Mouse (Mus musculus) intestine, embryonic 15.5 days (tissue): ENCODE measurements around the gene Mrpl38. TPM values are rescaled to one million over a fixed set of nuclear protein-coding genes. Genes with fewer than 3 reads are reported as not detected.
"Not testable (repeated sequence)": the region's sequence is repeated elsewhere in the genome, so short reads cannot be mapped to it uniquely, and the experiment has no call there.

ENCODE experiments used
- ATAC-seq: fragments of 200-750 bp; cut with Nextera tagmentation; 2 replicates; pipeline ENCODE4 v1.8.0; 2017; ENCODE audit warnings: moderate TSS enrichment, moderate library complexity
- H3K27ac ChIP-seq: fragments of 300-500 bp; sonication (generic); 2 replicates; pipeline ENCODE4 v1.5.1; 2015; ENCODE audit warnings: mild to moderate bottlenecking, inconsistent platforms
- H3K27me3 ChIP-seq: fragments of 300-500 bp; sonication (generic); replicated peaks from 2 replicates; pipeline ENCODE4 v1.6.1; 2015; ENCODE audit warnings: inconsistent platforms
- H3K36me3 ChIP-seq: fragments of 300-500 bp; sonication (generic); 2 replicates; pipeline ENCODE4 v1.6.1; 2015; ENCODE audit warnings: inconsistent platforms
- H3K4me1 ChIP-seq: fragments of 300-500 bp; sonication (generic); replicated peaks from 2 replicates; pipeline ENCODE4 v1.6.1; 2015; ENCODE audit warnings: inconsistent platforms
- H3K4me2 ChIP-seq: fragments of 300-500 bp; sonication (generic); replicated peaks from 2 replicates; pipeline ENCODE4 v1.6.1; 2015; ENCODE audit warnings: mild to moderate bottlenecking, inconsistent platforms
- H3K4me3 ChIP-seq: fragments of 300-500 bp; sonication (generic); replicated peaks from 2 replicates; pipeline ENCODE4 v1.5.1; 2015; ENCODE audit warnings: inconsistent platforms
- H3K9ac ChIP-seq: fragments of 300-500 bp; sonication (generic); 2 replicates; pipeline ENCODE4 v1.6.1; 2015; ENCODE audit warnings: inconsistent platforms
- H3K9me3 ChIP-seq: fragments of 300-500 bp; sonication (generic); 2 replicates; pipeline ENCODE4 v1.6.1; 2016; ENCODE audit warnings: inconsistent platforms
- WGBS: fragments of 180-500 bp; shearing (Covaris S2); methylation state at CpG from one replicate; pipeline ENCODE4 v1.1.7; 2015; 5-methylcytosine and 5-hydroxymethylcytosine counted together
- polyA plus RNA-seq: library from polyadenylated mRNA; unstranded; fragments of >200 nt; fragmentation: Nextera tagmentation; extraction: Ambion mirVana; gene quantifications from 2 replicates; pipeline ENCODE4 v1.2.1, GENCODE M21; 2015

The Mrpl38 gene
- polyA plus RNA-seq, 1 experiment from 2014 or later = 109 TPM

- H3K27me3 ChIP-seq = no peaks in the 10 kb centered on the region
- WGBS = 64% methylated on average over 3 of the region's 3 CpGs
- H3K9me3 ChIP-seq = no peaks in the 10 kb centered on the region
These were observed 43.1 kb downstream of the Mrpl38 start for GRCm38 (mm10) chr11:116095573-116095972.

GRCm38 (mm10) chr11:116093771-116094565 lies 44.7 kb downstream of the Mrpl38 start:
- Histone ChIP-seq H3K4me2 (no peak overlapping the region), H3K36me3 (no peaks in the 10 kb centered on the region), H3K9ac (no peak overlapping the region), H3K4me3 (no peak overlapping the region), H3K9me3 (no peaks in the 10 kb centered on the region), H3K4me1 (peaks cover 9% of the 10 kb centered on the region), H3K27me3 (no peaks in the 10 kb centered on the region), H3K27ac (no peak overlapping the region)
- no peak for ATAC-seq
- WGBS = 43% methylated on average over 16 of the region's 16 CpGs

More at GRCm38 (mm10) chr11:116095573-116095972, 43.1 kb downstream of the Mrpl38 start:
- peaks cover 24% of the 10 kb centered on the region for H3K4me1 ChIP-seq
- H3K27ac ChIP-seq = no peak overlapping the region
- no peak overlapping the region for H3K4me3 ChIP-seq
- H3K36me3 ChIP-seq = no peaks in the 10 kb centered on the region
- no peak overlapping the region for H3K4me2 ChIP-seq
- ATAC-seq = no peak
- no peak overlapping the region for H3K9ac ChIP-seq

- ATAC-seq, H3K27ac ChIP-seq, H3K4me3 ChIP-seq, H3K4me1 ChIP-seq, H3K4me2 ChIP-seq, H3K27me3 ChIP-seq, H3K36me3 ChIP-seq, H3K9ac ChIP-seq, H3K9me3 ChIP-seq: not testable (repeated sequence)
- WGBS = 94% methylated on average over 6 of the region's 6 CpGs
These were observed 45.7 kb downstream of the Mrpl38 start for GRCm38 (mm10) chr11:116092959-116093358.

- WGBS = 93% methylated on average over 6 of the region's 6 CpGs
- Histone ChIP-seq H3K4me2 (no peak overlapping the region), H3K36me3 (no peaks in the 10 kb centered on the region), H3K27me3 (no peaks in the 10 kb centered on the region), H3K9ac (no peak overlapping the region), H3K9me3 (no peaks in the 10 kb centered on the region), H3K4me1 (peaks cover 6% of the 10 kb centered on the region; the same call in 1 of the 2 replicates), H3K27ac (no peak overlapping the region), H3K4me3 (no peak overlapping the region)
- ATAC-seq = no peak
These were observed 47.1 kb downstream of the Mrpl38 start for GRCm38 (mm10) chr11:116091591-116091990.

GRCm38 (mm10) chr11:116089545-116089944 lies 49.1 kb downstream of the Mrpl38 start:
- H3K36me3 ChIP-seq = no peaks in the 10 kb centered on the region
- ATAC-seq = no peak
- 92% methylated on average over 6 of the region's 6 CpGs for WGBS

GRCm38 (mm10) chr11:116088741-116089394 lies 49.8 kb downstream of the Mrpl38 start:
- 75% methylated on average over 11 of the region's 11 CpGs for WGBS
- H3K4me1 ChIP-seq = peaks cover 18% of the 10 kb centered on the region
- H3K9ac ChIP-seq = no peak overlapping the region

More at GRCm38 (mm10) chr11:116089545-116089944, 49.1 kb downstream of the Mrpl38 start:
- Histone ChIP-seq H3K4me3 (no peak overlapping the region), H3K4me1 (peaks cover 14% of the 10 kb centered on the region), H3K4me2 (no peak overlapping the region), H3K27ac (no peak overlapping the region), H3K27me3 (no peaks in the 10 kb centered on the region), H3K9ac (no peak overlapping the region), H3K9me3 (no peaks in the 10 kb centered on the region)

GRCm38 (mm10) chr11:116088188-116088587 lies 50.5 kb downstream of the Mrpl38 start:
- H3K27me3 ChIP-seq = no peaks in the 10 kb centered on the region
- H3K36me3 ChIP-seq = peaks cover 10% of the 10 kb centered on the region; the same call in 1 of the 2 replicates
- no peak overlapping the region for H3K4me3 ChIP-seq
- 66% methylated on average over 8 of the region's 8 CpGs for WGBS
- peak overlapping the region; percentile 86; the same call in 1 of the 2 replicates for H3K27ac ChIP-seq
- H3K4me2 ChIP-seq = peak overlapping the region; percentile 55; the same call in 1 of the 2 replicates
- no peak overlapping the region for H3K9ac ChIP-seq
- H3K4me1 ChIP-seq = peaks cover 18% of the 10 kb centered on the region
- 0 out of 2 replicates have a peak, but pooled peaks have one; percentile 9 for ATAC-seq
- H3K9me3 ChIP-seq = no peaks in the 10 kb centered on the region

More at GRCm38 (mm10) chr11:116088741-116089394, 49.8 kb downstream of the Mrpl38 start:
- Histone ChIP-seq H3K4me2 (no peak overlapping the region), H3K36me3 (peaks cover 3% of the 10 kb centered on the region; the same call in 1 of the 2 replicates), H3K4me3 (no peak overlapping the region), H3K9me3 (no peaks in the 10 kb centered on the region), H3K27ac (0 out of 2 replicates have a peak overlapping the region, but pooled peaks have one; percentile 22), H3K27me3 (no peaks in the 10 kb centered on the region)
- ATAC-seq = no peak

GRCm38 (mm10) chr11:116087194-116088130 lies 51.2 kb downstream of the Mrpl38 start:
- H3K9ac ChIP-seq = peak overlapping the region; percentile 33; the same call in 1 of the 2 replicates

GRCm38 (mm10) chr11:116086258-116087193 lies 52.1 kb downstream of the Mrpl38 start, which contains the start of gene Wbp2:
Gene Wbp2 (minus strand): TSS chr11:116086995.
- Histone ChIP-seq H3K9ac (peak within 1 kb of the TSS; percentile 33; the same call in 1 of the 2 replicates), H3K4me2 (peak within 1 kb of the TSS; percentile 56)

More at GRCm38 (mm10) chr11:116087194-116088130, 51.2 kb downstream of the Mrpl38 start:
- H3K4me3 ChIP-seq = peak overlapping the region; percentile 46
- peak overlapping the region; percentile 86 for H3K27ac ChIP-seq
- H3K4me2 ChIP-seq = peak overlapping the region; percentile 55
- 2% methylated on average over 31 of the region's 31 CpGs for WGBS
- peaks cover 18% of the 10 kb centered on the region for H3K4me1 ChIP-seq
- H3K36me3 ChIP-seq = peaks cover 14% of the 10 kb centered on the region
- peak; percentile 86 for ATAC-seq
- H3K9me3 ChIP-seq = no peaks in the 10 kb centered on the region
- no peaks in the 10 kb centered on the region for H3K27me3 ChIP-seq

GRCm38 (mm10) chr11:116084166-116084565 lies 54.5 kb downstream of the Mrpl38 start:
- peaks cover 40% of the 10 kb centered on the region for H3K36me3 ChIP-seq

More at GRCm38 (mm10) chr11:116086258-116087193, 52.1 kb downstream of the Mrpl38 start, which contains the start of gene Wbp2:
- WGBS = 3% methylated on average over 40 of the region's 43 CpGs
- peak; percentile 95 for ATAC-seq
- Histone ChIP-seq H3K9me3 (no peaks in the 10 kb centered on the region), H3K4me1 (peaks cover 18% of the 10 kb centered on the region), H3K27ac (peak within 1 kb of the TSS; percentile 86), H3K4me3 (peak within 1 kb of the TSS; percentile 46), H3K27me3 (no peaks in the 10 kb centered on the region), H3K36me3 (peaks cover 22% of the 10 kb centered on the region)

More at GRCm38 (mm10) chr11:116084166-116084565, 54.5 kb downstream of the Mrpl38 start:
- H3K9ac ChIP-seq = no peak overlapping the region
- no peak overlapping the region for H3K4me2 ChIP-seq
- peaks cover 21% of the 10 kb centered on the region for H3K4me1 ChIP-seq
- no peak overlapping the region for H3K27ac ChIP-seq
- 81% methylated on average over 6 of the region's 6 CpGs for WGBS
- H3K4me3 ChIP-seq = no peak overlapping the region
- no peaks in the 10 kb centered on the region for H3K9me3 ChIP-seq
- ATAC-seq = no peak
- no peaks in the 10 kb centered on the region for H3K27me3 ChIP-seq
